Comparison of ENCODE assay signal across 11 mouse cellular contexts in the genomic region with DNA sequence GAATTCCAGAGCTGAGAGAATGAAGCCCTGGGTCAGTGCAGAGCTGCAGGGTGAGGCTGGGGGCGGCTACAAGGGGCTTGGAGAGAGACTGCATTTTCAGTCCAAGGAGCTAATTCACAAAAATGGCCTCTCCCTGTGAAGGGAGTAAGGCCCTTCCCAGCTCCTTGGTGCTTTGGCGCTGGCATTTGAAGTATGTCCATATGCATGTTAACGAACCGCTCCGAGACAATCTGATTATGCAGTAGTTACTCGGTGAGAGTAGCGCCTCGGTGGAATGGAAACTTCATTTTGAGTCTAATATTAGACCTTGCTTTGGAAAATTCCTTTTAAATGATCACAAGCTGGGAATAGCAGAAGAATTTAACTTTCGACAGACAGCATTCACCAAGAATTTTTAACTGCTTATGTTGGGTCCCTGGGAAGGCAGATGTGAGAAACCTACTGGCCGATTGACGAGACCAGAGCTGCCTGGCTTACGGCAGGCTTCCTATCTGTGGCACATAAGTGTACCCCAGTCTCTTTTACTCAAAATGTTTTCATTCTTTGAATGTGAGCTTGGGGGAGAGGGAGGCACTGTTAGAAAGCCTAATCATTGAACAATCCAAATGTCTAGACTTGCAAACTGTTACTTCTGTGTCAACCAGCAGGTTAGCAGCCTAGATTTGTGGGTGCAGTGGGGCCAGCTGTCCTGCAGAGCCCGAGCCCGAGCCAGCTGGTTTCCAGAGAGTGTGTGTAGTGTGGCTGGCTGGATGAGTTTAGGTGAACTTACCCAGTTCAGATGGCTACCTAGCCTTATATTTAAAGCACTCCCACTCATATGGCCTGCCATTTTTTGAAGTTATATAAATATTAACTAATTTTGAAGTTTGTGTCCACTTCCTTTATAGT.
DNase-seq lines count a peak whose midpoint lies in the region; ATAC-seq and TF ChIP-seq lines count a peak whose summit lies in the region.
"Had no signal": no experiment of that assay in that cellular context is flagged by ENCODE, and none has a peak within 500 bp of the region (broad histone marks: within the 10 kb centered on the region; RNA-seq: fewer than 3 reads in every experiment).

No protein-coding gene starts in this region.

- TF ChIP-seq EP300 in liver, embryonic 14.5 days (IDR thresholded peaks at IDR 0.05; ENCODE audit: low read depth) = no peak

- 75% methylated on average over 14 of the region's 14 CpGs for WGBS in forebrain, embryonic 10.5 days
- WGBS in forebrain, embryonic 15.5 days = 45% methylated on average over 14 of the region's 14 CpGs
- 72% methylated on average over 14 of the region's 14 CpGs for WGBS in lung, embryonic 15.5 days
- WGBS in kidney, adult 2 months = 61% methylated on average over 14 of the region's 14 CpGs
- 61% methylated on average over 14 of the region's 14 CpGs for WGBS in liver, embryonic 14.5 days (ENCODE audit: insufficient replicate concordance)

- no peak for TF ChIP-seq POLR2A in kidney, adult 2 months (IDR thresholded peaks at IDR 0.05; ENCODE audit: low read depth, low read length)

- peaks cover 9% of the 10 kb centered on the region for H3K4me1 ChIP-seq in forebrain, embryonic 10.5 days
- H3K4me1 ChIP-seq in forebrain, embryonic 15.5 days = 0 out of 2 replicates have a peak, but pooled peaks cover 2% of the 10 kb centered on the region
- H3K4me1 ChIP-seq in lung, embryonic 15.5 days = no peaks in the 10 kb centered on the region
- H3K4me1 ChIP-seq in kidney, adult 2 months (ENCODE audit: control insufficient read depth, insufficient read depth, low read length) = peaks cover 9% of the 10 kb centered on the region
- H3K4me1 ChIP-seq in liver, embryonic 14.5 days (replicated peaks; ENCODE audit: control insufficient read depth in 2 of 2, insufficient read depth in 2 of 2, low read length in 1 of 2) = peaks cover 48 to 52% of the 10 kb centered on the region in 2 experiments

- no peak overlapping the region for H3K4me3 ChIP-seq in forebrain, embryonic 10.5 days
- H3K4me3 ChIP-seq in forebrain, embryonic 15.5 days = no peak overlapping the region
- no peak overlapping the region for H3K4me3 ChIP-seq in lung, embryonic 15.5 days
- no peak overlapping the region for H3K4me3 ChIP-seq in kidney, adult 2 months (ENCODE audit: insufficient read depth, low read depth, low read length)
- no peak overlapping the region for H3K4me3 ChIP-seq in liver, embryonic 14.5 days (ENCODE audit: insufficient read depth in 1 of 2, low read depth in 2 of 2, low read length in 2 of 2)
- H3K4me3 ChIP-seq: forebrain, embryonic 13.5 days; stomach, embryonic 15.5 days had no signal

- no peak for ATAC-seq in forebrain, embryonic 15.5 days (replicated peaks)
- ATAC-seq in lung, embryonic 15.5 days (ENCODE audit: borderline replicate concordance, extremely low read depth, low FRiP score, low TSS enrichment) = no peak
- peak; percentile 68 for ATAC-seq in liver, embryonic 14.5 days (ENCODE audit: insufficient read depth)
- ATAC-seq: forebrain, embryonic 13.5 days had no signal

- no peak for TF ChIP-seq CTCF in kidney, adult 2 months (conservative IDR thresholded peaks at IDR 0.05; ENCODE audit: insufficient read depth, insufficient read length, low read depth, low read length)
- TF ChIP-seq CTCF in liver, embryonic 14.5 days (IDR thresholded peaks at IDR 0.05; ENCODE audit: low read depth) = 0 out of 2 replicates have a peak, but pooled peaks have one; percentile 16

- H3K9ac ChIP-seq in forebrain, embryonic 15.5 days (replicated peaks) = no peak overlapping the region
- no peak overlapping the region for H3K9ac ChIP-seq in lung, embryonic 15.5 days
- peak overlapping the region; percentile 39 for H3K9ac ChIP-seq in liver, embryonic 14.5 days (replicated peaks)
- H3K9ac ChIP-seq: forebrain, embryonic 13.5 days; stomach, embryonic 15.5 days had no signal

- H3K4me2 ChIP-seq in forebrain, embryonic 15.5 days (replicated peaks) = no peak overlapping the region
- H3K4me2 ChIP-seq in lung, embryonic 15.5 days = no peak overlapping the region
- peak overlapping the region; percentile 73 for H3K4me2 ChIP-seq in liver, embryonic 14.5 days (ENCODE audit: low read depth)
- H3K4me2 ChIP-seq: forebrain, embryonic 13.5 days; stomach, embryonic 15.5 days had no signal

- H3K27ac ChIP-seq in forebrain, embryonic 10.5 days = peak overlapping the region; percentile 72
- no peak overlapping the region for H3K27ac ChIP-seq in forebrain, embryonic 15.5 days (replicated peaks)
- 0 out of 2 replicates have a peak overlapping the region, but pooled peaks have one; percentile 6 for H3K27ac ChIP-seq in lung, embryonic 15.5 days
- peak overlapping the region; percentile 73 for H3K27ac ChIP-seq in kidney, adult 2 months (ENCODE audit: insufficient read depth, low read depth, low read length)
- peak overlapping the region; percentile 96 for H3K27ac ChIP-seq in liver, embryonic 14.5 days
- H3K27ac ChIP-seq: forebrain, embryonic 13.5 days; stomach, embryonic 15.5 days had no signal

- no peak for DNase-seq in forebrain, embryonic 10.5 days (ENCODE audit: extremely low spot score, low spot score)
- no peak for DNase-seq in lung, postnatal 25 days (ENCODE audit: low spot score)
- DNase-seq in kidney, adult 2 months = peak; percentile 68
- peak in 1 of 3 experiments; percentile 36 for DNase-seq in liver, embryonic 14.5 days (ENCODE audit: low read depth in 3 of 3, low spot score in 3 of 3)
- no peak for DNase-seq in cerebellum, adult 18-20 months
- DNase-seq in testis, postnatal 14 days (ENCODE audit: low spot score) = no peak
- DNase-seq: lung, adult 18-20 months had no signal

- no peaks in the 10 kb centered on the region for H3K27me3 ChIP-seq in forebrain, embryonic 10.5 days (ENCODE audit: poor library complexity, severe bottlenecking)
- no peaks in the 10 kb centered on the region for H3K27me3 ChIP-seq in forebrain, embryonic 15.5 days
- H3K27me3 ChIP-seq in lung, embryonic 15.5 days = no peaks in the 10 kb centered on the region
- H3K27me3 ChIP-seq in kidney, adult 2 months (replicated peaks; ENCODE audit: control insufficient read depth, insufficient read depth, low read length) = no peaks in the 10 kb centered on the region
- no peaks in the 10 kb centered on the region for H3K27me3 ChIP-seq in liver, embryonic 14.5 days (ENCODE audit: control insufficient read depth, insufficient read depth, low read length)
- H3K27me3 ChIP-seq: forebrain, embryonic 13.5 days; stomach, embryonic 15.5 days had no signal

- H3K9me3 ChIP-seq in forebrain, embryonic 10.5 days = no peaks in the 10 kb centered on the region
- H3K9me3 ChIP-seq in forebrain, embryonic 15.5 days = no peaks in the 10 kb centered on the region
- no peaks in the 10 kb centered on the region for H3K9me3 ChIP-seq in lung, embryonic 15.5 days
- H3K9me3 ChIP-seq in liver, embryonic 14.5 days (ENCODE audit: control insufficient read depth, low read length) = no peaks in the 10 kb centered on the region
- H3K9me3 ChIP-seq: forebrain, embryonic 13.5 days; stomach, embryonic 15.5 days had no signal

- H3K36me3 ChIP-seq in forebrain, embryonic 10.5 days (replicated peaks) = no peaks in the 10 kb centered on the region
- no peaks in the 10 kb centered on the region for H3K36me3 ChIP-seq in forebrain, embryonic 15.5 days
- no peaks in the 10 kb centered on the region for H3K36me3 ChIP-seq in lung, embryonic 15.5 days
- H3K36me3 ChIP-seq in kidney, adult 2 months (ENCODE audit: control insufficient read depth, insufficient read depth, low read length) = no peaks in the 10 kb centered on the region
- no peaks in the 10 kb centered on the region for H3K36me3 ChIP-seq in liver, embryonic 14.5 days (replicated peaks; ENCODE audit: control insufficient read depth, insufficient read depth, low read depth)
- H3K36me3 ChIP-seq: stomach, embryonic 15.5 days had no signal
